Mouse (Mus musculus) stomach, postnatal 0 days (tissue): ENCODE measurements around the gene Clec4a1.

Experiments
- CTCF ChIP-seq: IDR thresholded peaks from 2 replicates; pipeline ENCODE4 v1.5.1; 2016; ENCODE audit warnings: antibody characterized with exemption, low read depth, mild to moderate bottlenecking, moderate library complexity
- EP300 ChIP-seq: optimal IDR thresholded peaks from 2 replicates; pipeline ENCODE3; 2016; ENCODE audit warnings: antibody characterized with exemption

DNA sequence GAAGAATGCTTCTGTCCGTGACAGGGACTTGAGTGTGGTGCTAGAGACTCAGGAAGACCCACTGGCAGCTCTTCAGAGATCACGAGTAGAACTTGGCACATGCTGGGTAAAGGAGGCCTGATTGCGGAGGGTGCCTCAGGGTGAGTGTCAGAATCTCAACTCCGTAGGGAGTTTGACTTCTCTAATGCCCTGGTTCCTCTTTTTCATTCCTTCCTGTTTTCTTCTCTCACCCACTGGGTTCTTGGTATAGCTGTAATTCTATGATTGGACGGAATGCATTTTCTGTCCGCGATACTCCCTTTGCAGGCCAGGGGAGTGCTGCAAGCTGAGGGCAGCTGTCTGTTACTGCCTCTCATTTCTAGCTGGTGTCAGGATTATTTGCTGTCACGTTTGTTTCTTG, 30.8 kb downstream of the Clec4a1 start, which contains the start of gene Clec4a3:
- TF ChIP-seq CTCF (no peak), EP300 (no peak)
